Mouse (Mus musculus) limb, embryonic 13.5 days (tissue): ENCODE measurements around the gene Usp15. TPM values are rescaled to one million over a fixed set of nuclear protein-coding genes. Genes with fewer than 3 reads are reported as not detected.

Experiments used
- ATAC-seq: fragments of 200-750 bp; cut with Nextera tagmentation; 2 replicates; pipeline ENCODE4 v1.8.0; 2017; ENCODE audit warnings: low read depth, moderate number of reproducible peaks, moderate TSS enrichment; ENCODE audit not compliant: low FRiP score
- H3K27ac ChIP-seq: fragments of 300-500 bp; sonication (generic); 2 replicates; pipeline ENCODE4 v1.5.1; 2015; ENCODE audit warnings: inconsistent platforms, mild to moderate bottlenecking, moderate library complexity
- H3K27me3 ChIP-seq: fragments of 300-500 bp; sonication (generic); 2 replicates; pipeline ENCODE4 v1.6.1; 2015; ENCODE audit warnings: mild to moderate bottlenecking, inconsistent platforms
- H3K36me3 ChIP-seq: fragments of 300-500 bp; sonication (generic); 2 replicates; pipeline ENCODE4 v1.6.1; 2015; ENCODE audit warnings: inconsistent platforms, mild to moderate bottlenecking, moderate library complexity
- H3K4me1 ChIP-seq: fragments of 300-500 bp; sonication (generic); 2 replicates; pipeline ENCODE4 v1.6.1; 2015; ENCODE audit warnings: inconsistent platforms
- H3K4me2 ChIP-seq: fragments of 300-500 bp; sonication (generic); replicated peaks from 2 replicates; pipeline ENCODE4 v1.6.1; 2015; ENCODE audit warnings: inconsistent platforms, mild to moderate bottlenecking, moderate library complexity
- H3K4me3 ChIP-seq: fragments of 300-500 bp; sonication (generic); 2 replicates; pipeline ENCODE4 v1.5.1; 2015; ENCODE audit warnings: moderate library complexity, mild to moderate bottlenecking, inconsistent platforms
- H3K9ac ChIP-seq: fragments of 300-500 bp; sonication (generic); 2 replicates; pipeline ENCODE4 v1.6.1; 2015; ENCODE audit warnings: mild to moderate bottlenecking, inconsistent platforms
- H3K9me3 ChIP-seq: fragments of 300-500 bp; sonication (generic); 2 replicates; pipeline ENCODE4 v1.6.1; 2016; ENCODE audit warnings: inconsistent platforms
- WGBS: fragments of 180-500 bp; shearing (Covaris S2); methylation state at CpG from one replicate; pipeline ENCODE4 v1.1.7; 2015; 5-methylcytosine and 5-hydroxymethylcytosine counted together
- polyA plus RNA-seq: library from polyadenylated mRNA; unstranded; fragments of >200 nt; fragmentation: Nextera tagmentation; extraction: Ambion mirVana; gene quantifications from 2 replicates; pipeline ENCODE4 v1.2.1, GENCODE M21; 2015

Usp15 gene
- polyA plus RNA-seq, 1 experiment from 2014 or later: 64.0 TPM

GRCm38 (mm10) chr10:123131487-123131886, 65.3 kb downstream of the Usp15 start:
- Histone ChIP-seq H3K4me3 (no peak overlapping the region), H3K4me1 (peaks cover 3% of the 10 kb centered on the region; the same call in 1 of the 2 replicates), H3K4me2 (no peak overlapping the region), H3K27me3 (no peaks in the 10 kb centered on the region), H3K36me3 (peaks cover 58% of the 10 kb centered on the region), H3K9me3 (no peaks in the 10 kb centered on the region), H3K9ac (no peak overlapping the region), H3K27ac (no peak overlapping the region)
- 95% methylated on average over 10 of the region's 10 CpGs for WGBS
- ATAC-seq: no peak

GRCm38 (mm10) chr10:123120666-123121392, 76.0 kb downstream of the Usp15 start:
- Histone ChIP-seq H3K27ac (no peak overlapping the region), H3K9me3 (no peaks in the 10 kb centered on the region), H3K4me1 (no peaks in the 10 kb centered on the region), H3K4me3 (no peak overlapping the region), H3K9ac (no peak overlapping the region), H3K36me3 (peaks cover 90% of the 10 kb centered on the region), H3K27me3 (no peaks in the 10 kb centered on the region), H3K4me2 (no peak overlapping the region)
- WGBS: 94% methylated on average over 14 of the region's 14 CpGs
- no peak for ATAC-seq

GRCm38 (mm10) chr10:123116861-123117260, 79.9 kb downstream of the Usp15 start:
- ATAC-seq: no peak
- H3K4me2 ChIP-seq: no peak overlapping the region

GRCm38 (mm10) chr10:123113466-123113865, 83.3 kb downstream of the Usp15 start:
- H3K9me3 ChIP-seq: no peaks in the 10 kb centered on the region
- WGBS: 94% methylated on average over 8 of the region's 8 CpGs
- no peak for ATAC-seq
- H3K27me3 ChIP-seq: no peaks in the 10 kb centered on the region
- no peak overlapping the region for H3K4me3 ChIP-seq
- no peak overlapping the region for H3K27ac ChIP-seq
- H3K36me3 ChIP-seq: peaks cover 68% of the 10 kb centered on the region
- H3K4me1 ChIP-seq: no peaks in the 10 kb centered on the region
- no peak overlapping the region for H3K9ac ChIP-seq
- no peak overlapping the region for H3K4me2 ChIP-seq

More at GRCm38 (mm10) chr10:123116861-123117260, 79.9 kb downstream of the Usp15 start:
- H3K36me3 ChIP-seq: peaks cover 81% of the 10 kb centered on the region
- no peaks in the 10 kb centered on the region for H3K27me3 ChIP-seq
- H3K4me1 ChIP-seq: no peaks in the 10 kb centered on the region
- no peaks in the 10 kb centered on the region for H3K9me3 ChIP-seq
- no peak overlapping the region for H3K9ac ChIP-seq
- H3K27ac ChIP-seq: no peak overlapping the region
- no peak overlapping the region for H3K4me3 ChIP-seq
- 82% methylated on average over 14 of the region's 14 CpGs for WGBS

GRCm38 (mm10) chr10:123112787-123113168, 84.0 kb downstream of the Usp15 start:
- WGBS: 95% methylated on average over 9 of the region's 9 CpGs
- Histone ChIP-seq H3K9ac (no peak overlapping the region), H3K4me2 (no peak overlapping the region), H3K4me3 (no peak overlapping the region), H3K4me1 (peaks cover 5% of the 10 kb centered on the region; the same call in 1 of the 2 replicates), H3K27ac (no peak overlapping the region), H3K27me3 (no peaks in the 10 kb centered on the region), H3K9me3 (no peaks in the 10 kb centered on the region), H3K36me3 (peaks cover 62% of the 10 kb centered on the region)
- no peak for ATAC-seq

GRCm38 (mm10) chr10:123112056-123112786, 84.6 kb downstream of the Usp15 start:
- Histone ChIP-seq H3K9me3 (no peaks in the 10 kb centered on the region), H3K27me3 (no peaks in the 10 kb centered on the region), H3K36me3 (peaks cover 57% of the 10 kb centered on the region), H3K4me3 (no peak overlapping the region), H3K4me2 (no peak overlapping the region), H3K4me1 (peaks cover 5% of the 10 kb centered on the region; the same call in 1 of the 2 replicates), H3K27ac (no peak overlapping the region), H3K9ac (no peak overlapping the region)
- no peak for ATAC-seq
- 91% methylated on average over 11 of the region's 11 CpGs for WGBS

- H3K4me1 ChIP-seq: peaks cover 5% of the 10 kb centered on the region; the same call in 1 of the 2 replicates
- peaks cover 40% of the 10 kb centered on the region for H3K36me3 ChIP-seq
- H3K9ac ChIP-seq: no peak overlapping the region
- ATAC-seq: no peak
- 87% methylated on average over 11 of the region's 11 CpGs for WGBS
- no peaks in the 10 kb centered on the region for H3K9me3 ChIP-seq
- H3K4me3 ChIP-seq: no peak overlapping the region
- H3K4me2 ChIP-seq: no peak overlapping the region
- no peaks in the 10 kb centered on the region for H3K27me3 ChIP-seq
- no peak overlapping the region for H3K27ac ChIP-seq
Measured at GRCm38 (mm10) chr10:123110548-123110947, 86.2 kb downstream of the Usp15 start.

- H3K9me3 ChIP-seq: no peaks in the 10 kb centered on the region
- no peak overlapping the region for H3K9ac ChIP-seq
- no peak for ATAC-seq
- no peak overlapping the region for H3K4me2 ChIP-seq
- H3K4me1 ChIP-seq: peaks cover 5% of the 10 kb centered on the region; the same call in 1 of the 2 replicates
- WGBS: 82% methylated on average over 1 of the region's 1 CpGs
- no peaks in the 10 kb centered on the region for H3K27me3 ChIP-seq
- peaks cover 26% of the 10 kb centered on the region for H3K36me3 ChIP-seq
- H3K4me3 ChIP-seq: no peak overlapping the region
- H3K27ac ChIP-seq: no peak overlapping the region
Measured at GRCm38 (mm10) chr10:123108527-123108926, 88.3 kb downstream of the Usp15 start.

- 71% methylated on average over 5 of the region's 5 CpGs for WGBS
- H3K4me1 ChIP-seq: peaks cover 5% of the 10 kb centered on the region; the same call in 1 of the 2 replicates
- no peak overlapping the region for H3K27ac ChIP-seq
- H3K36me3 ChIP-seq: peaks cover 26% of the 10 kb centered on the region
- no peak overlapping the region for H3K9ac ChIP-seq
- no peak overlapping the region for H3K4me3 ChIP-seq
- H3K4me2 ChIP-seq: no peak overlapping the region
- H3K27me3 ChIP-seq: no peaks in the 10 kb centered on the region
- H3K9me3 ChIP-seq: no peaks in the 10 kb centered on the region
- no peak for ATAC-seq
Measured at GRCm38 (mm10) chr10:123108121-123108520, 88.7 kb downstream of the Usp15 start.

GRCm38 (mm10) chr10:123101303-123101702, 95.5 kb downstream of the Usp15 start:
- Histone ChIP-seq H3K4me2 (no peak overlapping the region), H3K4me3 (no peak overlapping the region), H3K4me1 (no peaks in the 10 kb centered on the region), H3K9ac (no peak overlapping the region), H3K27me3 (no peaks in the 10 kb centered on the region), H3K27ac (no peak overlapping the region), H3K9me3 (no peaks in the 10 kb centered on the region), H3K36me3 (no peaks in the 10 kb centered on the region)
- 90% methylated on average over 1 of the region's 1 CpGs for WGBS
- ATAC-seq: no peak

- Histone ChIP-seq H3K36me3 (no peaks in the 10 kb centered on the region), H3K9ac (no peak overlapping the region), H3K4me3 (no peak overlapping the region), H3K27me3 (no peaks in the 10 kb centered on the region), H3K27ac (no peak overlapping the region), H3K4me1 (no peaks in the 10 kb centered on the region), H3K9me3 (no peaks in the 10 kb centered on the region), H3K4me2 (no peak overlapping the region)
- ATAC-seq: no peak
- 84% methylated on average over 2 of the region's 2 CpGs for WGBS
Measured at GRCm38 (mm10) chr10:123100584-123100983, 96.2 kb downstream of the Usp15 start.

GRCm38 (mm10) chr10:123094504-123094903, 102.3 kb downstream of the Usp15 start:
- 84% methylated on average over 7 of the region's 7 CpGs for WGBS
- Histone ChIP-seq H3K4me1 (no peaks in the 10 kb centered on the region), H3K36me3 (no peaks in the 10 kb centered on the region), H3K9me3 (no peaks in the 10 kb centered on the region), H3K4me3 (no peak overlapping the region), H3K9ac (no peak overlapping the region), H3K27me3 (no peaks in the 10 kb centered on the region; the same call in 1 of the 2 replicates), H3K27ac (no peak overlapping the region), H3K4me2 (no peak overlapping the region)
- ATAC-seq: no peak
